Mouse (Mus musculus) heart, postnatal 0 days (tissue): Measurements from ENCODE around the gene Gna14.

Experiments used
- CTCF ChIP-seq: IDR thresholded peaks from 2 replicates; pipeline ENCODE4 v1.5.1; 2016; ENCODE audit warnings: antibody characterized with exemption, control low read depth, low read depth
- EP300 ChIP-seq: IDR thresholded peaks from 2 replicates; pipeline ENCODE4 v1.6.1; 2016; ENCODE audit warnings: antibody characterized with exemption, low read depth

GRCm38 (mm10) chr19:16558570-16558969 lies 123.0 kb downstream of the Gna14 start:
- TF ChIP-seq CTCF (no peak), EP300 (no peak)
